Mouse (Mus musculus): ENCODE results near the gene Popdc3.
A peak's percentile ranks its signal among the peaks of the same experiment; 100 is the strongest.
"Not testable (repeated sequence)": the region's sequence is repeated elsewhere in the genome, so short reads cannot be mapped to it uniquely, and the experiment has no call there.

The Popdc3 gene

GRCm38 (mm10) chr10:45177798-45178197 is at the start of gene Popdc3:
Gene Popdc3, plus strand, starts transcription at chr10:45178098.
- not testable (repeated sequence) for DNase-seq (ENCODE audit: low spot score)

GRCm38 (mm10) chr10:45129105-45129504 is 48.8 kb upstream of the Popdc3 start:
- no peak for DNase-seq (ENCODE audit: low spot score)

GRCm38 (mm10) chr10:45130004-45130403 is 47.9 kb upstream of the Popdc3 start:
- DNase-seq (ENCODE audit: low spot score): no peak

- DNase-seq (ENCODE audit: low spot score): peak; percentile 33
Measured at GRCm38 (mm10) chr10:45132371-45132770, 45.5 kb upstream of the Popdc3 start.

GRCm38 (mm10) chr10:45136806-45137205 is 41.1 kb upstream of the Popdc3 start:
- DNase-seq (ENCODE audit: low spot score): no peak

GRCm38 (mm10) chr10:45139910-45140309 is 38.0 kb upstream of the Popdc3 start:
- no peak for DNase-seq (ENCODE audit: low spot score)

GRCm38 (mm10) chr10:45140474-45141212 is 37.3 kb upstream of the Popdc3 start:
- no peak for DNase-seq (ENCODE audit: low spot score)

GRCm38 (mm10) chr10:45142359-45142758 is 35.5 kb upstream of the Popdc3 start:
- no peak for DNase-seq (ENCODE audit: low spot score)

- DNase-seq (ENCODE audit: low spot score): no peak
Measured at GRCm38 (mm10) chr10:45144038-45144817, 33.7 kb upstream of the Popdc3 start.

GRCm38 (mm10) chr10:45146821-45147220 is 31.1 kb upstream of the Popdc3 start:
- no peak for DNase-seq (ENCODE audit: low spot score)

- DNase-seq (ENCODE audit: low spot score): no peak
Measured at GRCm38 (mm10) chr10:45151137-45151536, 26.8 kb upstream of the Popdc3 start.

GRCm38 (mm10) chr10:45151771-45152692 is 25.9 kb upstream of the Popdc3 start:
- no peak for DNase-seq (ENCODE audit: low spot score)

- DNase-seq (ENCODE audit: low spot score): no peak
Measured at GRCm38 (mm10) chr10:45154557-45155060, 23.3 kb upstream of the Popdc3 start.

- no peak for DNase-seq (ENCODE audit: low spot score)
Measured at GRCm38 (mm10) chr10:45165851-45166250, 12.0 kb upstream of the Popdc3 start.

- DNase-seq (ENCODE audit: low spot score): no peak
Measured at GRCm38 (mm10) chr10:45173927-45174326, 4.0 kb upstream of the Popdc3 start.

- no peak for DNase-seq (ENCODE audit: low spot score)
Measured at GRCm38 (mm10) chr10:45174345-45174744, 3.6 kb upstream of the Popdc3 start.

- no peak for DNase-seq (ENCODE audit: low spot score)
Measured at GRCm38 (mm10) chr10:45180677-45181326, 2.9 kb downstream of the Popdc3 start.

GRCm38 (mm10) chr10:45181344-45181743 is 3.4 kb downstream of the Popdc3 start:
- DNase-seq (ENCODE audit: low spot score): no peak

GRCm38 (mm10) chr10:45185457-45185856 is 7.6 kb downstream of the Popdc3 start:
- no peak for DNase-seq (ENCODE audit: low spot score)

- DNase-seq (ENCODE audit: low spot score): no peak
Measured at GRCm38 (mm10) chr10:45193330-45194310, 15.7 kb downstream of the Popdc3 start.
